Mouse (Mus musculus) stomach, postnatal 0 days (tissue): ENCODE results near the gene Skap2. TPM values are rescaled to one million over a fixed set of nuclear protein-coding genes. Genes with fewer than 3 reads are reported as not detected.

Source experiments
- ATAC-seq: fragments of 200-750 bp; cut with Nextera tagmentation; 2 replicates; pipeline ENCODE4 v1.8.0; 2017; ENCODE audit not compliant: low FRiP score, low TSS enrichment
- DNase-seq: peaks from one replicate; pipeline ENCODE4 v3.0.0-alpha.2; 2016; ENCODE audit warnings: low spot score
- H3K27ac ChIP-seq: fragments of 300-500 bp; sonication (generic); replicated peaks from 2 replicates; pipeline ENCODE4 v1.5.1; 2014; ENCODE audit warnings: mild to moderate bottlenecking, control low read depth
- H3K27me3 ChIP-seq: fragments of 300-500 bp; sonication (generic); 2 replicates; pipeline ENCODE4 v1.6.1; 2014; ENCODE audit warnings: low read length; ENCODE audit not compliant: control insufficient read depth, insufficient read depth
- H3K36me3 ChIP-seq: fragments of 300-500 bp; sonication (generic); 2 replicates; pipeline ENCODE4 v1.6.1; 2014; ENCODE audit warnings: low read length, mixed read lengths; ENCODE audit not compliant: control insufficient read depth, insufficient read depth
- H3K4me1 ChIP-seq: fragments of 300-500 bp; sonication (generic); replicated peaks from 2 replicates; pipeline ENCODE4 v1.6.1; 2014; ENCODE audit warnings: antibody characterized with exemption; ENCODE audit not compliant: control insufficient read depth, insufficient read depth
- H3K4me2 ChIP-seq: fragments of 300-500 bp; sonication (generic); replicated peaks from 2 replicates; pipeline ENCODE4 v1.6.1; 2014; ENCODE audit warnings: low read depth, mild to moderate bottlenecking, control low read depth, moderate library complexity
- H3K4me3 ChIP-seq: fragments of 300-500 bp; sonication (generic); 2 replicates; pipeline ENCODE4 v1.5.1; 2014; ENCODE audit warnings: low read depth, low read length, control low read depth
- H3K9ac ChIP-seq: fragments of 300-500 bp; sonication (generic); 2 replicates; pipeline ENCODE4 v1.6.1; 2014; ENCODE audit warnings: mild to moderate bottlenecking, low read length, control low read depth, mixed read lengths
- H3K9me3 ChIP-seq: fragments of 300-500 bp; sonication (generic); 2 replicates; pipeline ENCODE4 v1.6.1; 2016; ENCODE audit warnings: low read length; ENCODE audit not compliant: control insufficient read depth
- CTCF ChIP-seq: IDR thresholded peaks from 2 replicates; pipeline ENCODE4 v1.5.1; 2016; ENCODE audit warnings: antibody characterized with exemption, low read depth, mild to moderate bottlenecking, moderate library complexity
- EP300 ChIP-seq: optimal IDR thresholded peaks from 2 replicates; pipeline ENCODE3; 2016; ENCODE audit warnings: antibody characterized with exemption
- WGBS: fragments of 180-500 bp; shearing (Covaris S2); extraction: QIAGEN DNeasy Blood & Tissue Kit; methylation state at CpG from one replicate; pipeline ENCODE4 v1.1.7; 2014; 5-methylcytosine and 5-hydroxymethylcytosine counted together
- polyA plus RNA-seq: library from polyadenylated mRNA; unstranded; fragments of >200 nt; fragmentation: Nextera tagmentation; extraction: Ambion mirVana; gene quantifications from 2 replicates; pipeline ENCODE4 v1.2.1, GENCODE M21; 2015

Skap2 gene
- polyA plus RNA-seq, 1 experiment from 2014 or later, result 27.3 TPM

GRCm38 (mm10) chr6:52008757-52009156 lies 3.6 kb downstream of the Skap2 start:
- DNase-seq, result no peak
- no peak overlapping the region for H3K27ac ChIP-seq
- no peak overlapping the region for H3K4me3 ChIP-seq
- H3K27me3 ChIP-seq, result 0 out of 2 replicates have a peak, but pooled peaks cover 3% of the 10 kb centered on the region
- H3K9me3 ChIP-seq, result no peaks in the 10 kb centered on the region
- H3K9ac ChIP-seq, result no peak overlapping the region
- peak; percentile 53 for TF ChIP-seq CTCF
- TF ChIP-seq EP300, result no peak
- H3K4me1 ChIP-seq, result no peaks in the 10 kb centered on the region
- H3K4me2 ChIP-seq, result no peak overlapping the region
- 53% methylated on average over 3 of the region's 3 CpGs for WGBS
- ATAC-seq, result no peak
- no peaks in the 10 kb centered on the region for H3K36me3 ChIP-seq

- WGBS, result 39% methylated on average over 13 of the region's 13 CpGs
- H3K4me1 ChIP-seq, result no peaks in the 10 kb centered on the region
- peak overlapping the region; percentile 79; the same call in 1 of the 2 replicates for H3K27ac ChIP-seq
- no peaks in the 10 kb centered on the region for H3K9me3 ChIP-seq
- ATAC-seq (no peak), DNase-seq (no peak)
- peak overlapping the region; percentile 51 for H3K4me2 ChIP-seq
- TF ChIP-seq EP300 (no peak), CTCF (no peak)
- peak overlapping the region; percentile 58; the same call in 1 of the 2 replicates for H3K9ac ChIP-seq
- no peaks in the 10 kb centered on the region for H3K36me3 ChIP-seq
- no peak overlapping the region; the same call in 1 of the 2 replicates for H3K4me3 ChIP-seq
- H3K27me3 ChIP-seq, result 0 out of 2 replicates have a peak, but pooled peaks cover 3% of the 10 kb centered on the region
These were observed 5.6 kb downstream of the Skap2 start for GRCm38 (mm10) chr6:52006649-52007218.

GRCm38 (mm10) chr6:52005963-52006648 lies 6.2 kb downstream of the Skap2 start:
- Histone ChIP-seq H3K4me1 (no peaks in the 10 kb centered on the region), H3K9me3 (no peaks in the 10 kb centered on the region), H3K27me3 (0 out of 2 replicates have a peak, but pooled peaks cover 3% of the 10 kb centered on the region), H3K9ac (peak overlapping the region; percentile 58), H3K4me3 (peak overlapping the region; percentile 20), H3K36me3 (no peaks in the 10 kb centered on the region), H3K4me2 (peak overlapping the region; percentile 51), H3K27ac (peak overlapping the region; percentile 79)
- 21% methylated on average over 19 of the region's 19 CpGs for WGBS
- no peak for TF ChIP-seq CTCF
- TF ChIP-seq EP300, result no peak
- ATAC-seq (no peak), DNase-seq (peak; percentile 17)

DNA sequence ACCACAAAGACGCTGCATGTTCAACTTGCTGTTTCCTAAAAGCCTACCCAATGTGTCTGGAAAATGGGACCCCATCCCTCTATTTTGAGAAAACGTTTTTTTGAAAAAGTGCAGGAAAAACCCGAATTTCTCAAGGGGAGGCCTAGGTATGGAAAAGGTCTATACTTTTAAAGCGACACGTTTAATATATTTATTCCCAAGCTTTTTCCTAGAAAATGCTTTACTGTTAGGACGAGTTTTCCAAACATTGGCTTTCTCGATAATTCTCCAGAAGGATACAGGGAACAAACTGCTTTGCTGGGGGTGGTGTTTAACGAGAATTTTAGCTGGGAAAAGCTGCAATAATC lies 6.8 kb downstream of the Skap2 start:
- H3K27me3 ChIP-seq, result 0 out of 2 replicates have a peak, but pooled peaks cover 3% of the 10 kb centered on the region
- H3K4me3 ChIP-seq, result no peak overlapping the region
- 35% methylated on average over 8 of the region's 8 CpGs for WGBS
- TF ChIP-seq EP300 (no peak), CTCF (no peak)
- no peaks in the 10 kb centered on the region for H3K36me3 ChIP-seq
- no peak for DNase-seq
- no peak overlapping the region for H3K27ac ChIP-seq
- peak overlapping the region; percentile 51 for H3K4me2 ChIP-seq
- H3K9ac ChIP-seq, result no peak overlapping the region
- ATAC-seq, result no peak
- H3K9me3 ChIP-seq, result no peaks in the 10 kb centered on the region
- no peaks in the 10 kb centered on the region for H3K4me1 ChIP-seq

GRCm38 (mm10) chr6:52004995-52005394 lies 7.4 kb downstream of the Skap2 start:
- no peak for TF ChIP-seq CTCF
- no peak for TF ChIP-seq EP300
- no peak for ATAC-seq
- DNase-seq, result no peak
- Histone ChIP-seq H3K36me3 (no peaks in the 10 kb centered on the region), H3K9me3 (no peaks in the 10 kb centered on the region), H3K27me3 (0 out of 2 replicates have a peak, but pooled peaks cover 3% of the 10 kb centered on the region), H3K4me2 (peak overlapping the region; percentile 42), H3K4me3 (no peak overlapping the region), H3K27ac (no peak overlapping the region), H3K9ac (no peak overlapping the region), H3K4me1 (no peaks in the 10 kb centered on the region)
- WGBS, result 46% methylated on average over 3 of the region's 3 CpGs

- no peak for TF ChIP-seq EP300
- TF ChIP-seq CTCF, result peak; percentile 79
- H3K9me3 ChIP-seq, result no peaks in the 10 kb centered on the region
- 36% methylated on average over 8 of the region's 8 CpGs for WGBS
- DNase-seq (no peak), ATAC-seq (no peak)
- 0 out of 2 replicates have a peak, but pooled peaks cover 3% of the 10 kb centered on the region for H3K27me3 ChIP-seq
- H3K4me3 ChIP-seq, result no peak overlapping the region
- no peaks in the 10 kb centered on the region for H3K36me3 ChIP-seq
- no peak overlapping the region for H3K9ac ChIP-seq
- H3K4me2 ChIP-seq, result no peak overlapping the region
- no peaks in the 10 kb centered on the region for H3K4me1 ChIP-seq
- no peak overlapping the region for H3K27ac ChIP-seq
These were observed 9.7 kb downstream of the Skap2 start for GRCm38 (mm10) chr6:52002676-52003075.
